Mouse (Mus musculus) MEL (cell line): ENCODE data around the gene Htr1a. TPM values are rescaled to one million over a fixed set of nuclear protein-coding genes. Genes with fewer than 3 reads are reported as not detected.

Experiments used
- DNase-seq: peaks from one replicate; pipeline ENCODE4 v3.0.0; 2011; ENCODE audit warnings: low read depth, low spot score
- H3K27ac ChIP-seq: 2 replicates; pipeline ENCODE4 v1.5.1; 2012; ENCODE audit warnings: low read depth, mild to moderate bottlenecking, control low read depth, low read length, moderate library complexity; ENCODE audit not compliant: control insufficient read depth
- H3K27me3 ChIP-seq, 2 experiments: fragments of 150-350 bp in 1 of 2; sonication (generic) in 1 of 2; 2 replicates each; pipeline ENCODE4 v1.6.1; 2012; ENCODE audit warnings: low read length in 2 of 2, mild to moderate bottlenecking in 2 of 2, improper control_type of control experiment in 1 of 2, moderate library complexity in 1 of 2; ENCODE audit not compliant: insufficient read depth in 2 of 2, control insufficient read depth in 1 of 2
- H3K36me3 ChIP-seq, 2 experiments: 2 replicates each; pipeline ENCODE4 v1.6.1; 2012 to 2014; ENCODE audit warnings: low read length in 2 of 2, improper control_type of control experiment in 1 of 2, inconsistent platforms in 1 of 2, mild to moderate bottlenecking in 1 of 2; ENCODE audit not compliant: insufficient read depth in 2 of 2, control insufficient read depth in 1 of 2
- H3K4me1 ChIP-seq, 2 experiments: fragments of 150-350 bp in 1 of 2; sonication (generic) in 1 of 2; 2 replicates each; pipeline ENCODE4 v1.6.1; 2012; ENCODE audit warnings: low read length in 2 of 2, improper control_type of control experiment in 1 of 2, mild to moderate bottlenecking in 1 of 2; ENCODE audit not compliant: insufficient read depth in 2 of 2, control insufficient read depth in 1 of 2
- H3K4me3 ChIP-seq, 2 experiments: fragments of 150-350 bp in 1 of 2; sonication (generic) in 1 of 2; 2 replicates each; pipeline ENCODE4 v1.5.1; 2012; ENCODE audit warnings: low read depth in 2 of 2, low read length in 2 of 2, mild to moderate bottlenecking in 2 of 2, moderate library complexity in 2 of 2, control low read depth in 1 of 2, improper control_type of control experiment in 1 of 2; ENCODE audit not compliant: control insufficient read depth in 1 of 2, insufficient read depth in 1 of 2
- H3K79me2 ChIP-seq: 2 replicates; pipeline ENCODE4 v1.6.1; 2012; ENCODE audit warnings: mild to moderate bottlenecking, low read length, moderate library complexity; ENCODE audit not compliant: control insufficient read depth, poor library complexity, insufficient read depth
- H3K9ac ChIP-seq: 2 replicates; pipeline ENCODE4 v1.6.1; 2012; ENCODE audit warnings: low read depth, mild to moderate bottlenecking, control low read depth, low read length, moderate library complexity; ENCODE audit not compliant: control insufficient read depth, poor library complexity, severe bottlenecking
- H3K9me3 ChIP-seq: fragments of 150-350 bp; sonication (generic); replicated peaks from 2 replicates; pipeline ENCODE4 v1.6.1; 2012; ENCODE audit warnings: mild to moderate bottlenecking, low read length, improper control_type of control experiment, moderate library complexity; ENCODE audit not compliant: insufficient read depth
- CHD1 ChIP-seq: IDR thresholded peaks from 2 replicates; pipeline ENCODE4 v1.6.1; 2012; ENCODE audit warnings: low read depth, mild to moderate bottlenecking, inconsistent platforms, low read length, improper control_type of control experiment
- CHD2 ChIP-seq: IDR thresholded peaks from 2 replicates; pipeline ENCODE4 v1.6.1; 2011; ENCODE audit warnings: low read length, improper control_type of control experiment
- CTCF ChIP-seq, 3 experiments: IDR thresholded peaks in 2 of 3; conservative IDR thresholded peaks in 1 of 3; 2 replicates each; pipeline ENCODE4 v1.5.1; 2011 to 2012; ENCODE audit warnings: low read length in 3 of 3, low read depth in 2 of 3, mild to moderate bottlenecking in 2 of 3, improper control_type of control experiment in 1 of 3, inconsistent platforms in 1 of 3, mixed read lengths in 1 of 3, moderate library complexity in 1 of 3; ENCODE audit not compliant: control insufficient read depth in 1 of 3, insufficient read depth in 1 of 3, poor library complexity in 1 of 3, severe bottlenecking in 1 of 3
- E2F4 ChIP-seq: IDR thresholded peaks from 2 replicates; pipeline ENCODE4 v1.6.1; 2011; ENCODE audit warnings: low read depth, low read length, improper control_type of control experiment, borderline replicate concordance
- ELF1 ChIP-seq: IDR thresholded peaks from 2 replicates; pipeline ENCODE4 v1.6.1; 2014; ENCODE audit warnings: low read depth, mild to moderate bottlenecking, inconsistent platforms, low read length, improper control_type of control experiment, moderate library complexity
- EP300 ChIP-seq, 2 experiments: IDR thresholded peaks; 2 replicates each; pipeline ENCODE4 v1.6.1; 2011; ENCODE audit warnings: improper control_type of control experiment in 2 of 2, low read length in 2 of 2, low read depth in 1 of 2, mild to moderate bottlenecking in 1 of 2
- ETS1 ChIP-seq: IDR thresholded peaks from 2 replicates; pipeline ENCODE4 v1.6.1; 2012; ENCODE audit warnings: low read depth, mild to moderate bottlenecking, inconsistent platforms, low read length, improper control_type of control experiment, moderate library complexity
- GABPA ChIP-seq: IDR thresholded peaks from 2 replicates; pipeline ENCODE4 v1.6.1; 2012; ENCODE audit warnings: low read depth, mild to moderate bottlenecking, inconsistent platforms, low read length, improper control_type of control experiment, moderate library complexity
- KAT2A ChIP-seq: conservative IDR thresholded peaks from 2 replicates; pipeline ENCODE4 v1.6.1; 2012; ENCODE audit warnings: low read depth, low read length, improper control_type of control experiment, inconsistent platforms
- MAX ChIP-seq: IDR thresholded peaks from 2 replicates; pipeline ENCODE4 v1.6.1; 2011; ENCODE audit warnings: low read length, improper control_type of control experiment
- MAZ ChIP-seq: IDR thresholded peaks from 2 replicates; pipeline ENCODE4 v1.6.1; 2012; ENCODE audit warnings: low read depth, mild to moderate bottlenecking, inconsistent platforms, low read length, improper control_type of control experiment
- MEF2A ChIP-seq: IDR thresholded peaks from 2 replicates; pipeline ENCODE4 v1.6.1; 2014; ENCODE audit warnings: low read depth, mild to moderate bottlenecking, inconsistent platforms, low read length, improper control_type of control experiment; ENCODE audit not compliant: poor library complexity, insufficient replicate concordance, severe bottlenecking; ENCODE audit errors: extremely low read depth
- MXI1 ChIP-seq: IDR thresholded peaks from 2 replicates; pipeline ENCODE4 v1.6.1; 2011; ENCODE audit warnings: mild to moderate bottlenecking, low read depth, low read length, improper control_type of control experiment
- MYB ChIP-seq: IDR thresholded peaks from 2 replicates; pipeline ENCODE4 v1.6.1; 2011; ENCODE audit warnings: mild to moderate bottlenecking, low read depth, low read length, improper control_type of control experiment
- MYC ChIP-seq: IDR thresholded peaks from 2 replicates; pipeline ENCODE4 v1.6.1; 2011; ENCODE audit warnings: low read depth, mild to moderate bottlenecking, low read length, improper control_type of control experiment, moderate library complexity
- NELFE ChIP-seq: IDR thresholded peaks from 2 replicates; pipeline ENCODE4 v1.6.1; 2011; ENCODE audit warnings: low read depth, low read length, improper control_type of control experiment
- POLR2A ChIP-seq, 2 experiments: IDR thresholded peaks; 2 replicates each; pipeline ENCODE4 v1.6.1; 2011 to 2012; ENCODE audit warnings: low read length in 2 of 2, mild to moderate bottlenecking in 2 of 2, control low read depth in 1 of 2, improper control_type of control experiment in 1 of 2, low read depth in 1 of 2, moderate library complexity in 1 of 2; ENCODE audit not compliant: control insufficient read depth in 1 of 2, insufficient read depth in 1 of 2, poor library complexity in 1 of 2
- POLR2AphosphoS2 ChIP-seq: IDR thresholded peaks from 2 replicates; pipeline ENCODE4 v1.6.1; 2011; ENCODE audit warnings: low read length, improper control_type of control experiment
- RAD21 ChIP-seq: IDR thresholded peaks from 2 replicates; pipeline ENCODE4 v1.6.1; 2011; ENCODE audit warnings: mild to moderate bottlenecking, low read depth, low read length, improper control_type of control experiment
- RCOR1 ChIP-seq: IDR thresholded peaks from 2 replicates; pipeline ENCODE4 v1.6.1; 2012; ENCODE audit warnings: low read depth, mild to moderate bottlenecking, inconsistent platforms, low read length, improper control_type of control experiment
- SIN3A ChIP-seq: IDR thresholded peaks from 2 replicates; pipeline ENCODE4 v1.6.1; 2012; ENCODE audit warnings: low read length, improper control_type of control experiment, inconsistent platforms
- SMC3 ChIP-seq: IDR thresholded peaks from 2 replicates; pipeline ENCODE4 v1.6.1; 2011; ENCODE audit warnings: low read depth, low read length, improper control_type of control experiment
- TAL1 ChIP-seq: IDR thresholded peaks from 2 replicates; pipeline ENCODE4 v1.6.1; 2012; ENCODE audit warnings: mild to moderate bottlenecking, inconsistent platforms, low read length, moderate library complexity, mixed read lengths
- TCF12 ChIP-seq: IDR thresholded peaks from 2 replicates; pipeline ENCODE4 v1.6.1; 2014; ENCODE audit warnings: low read depth, mild to moderate bottlenecking, inconsistent platforms, low read length, improper control_type of control experiment, moderate library complexity
- UBTF ChIP-seq: IDR thresholded peaks from 2 replicates; pipeline ENCODE4 v1.6.1; 2012; ENCODE audit warnings: low read depth, mild to moderate bottlenecking, inconsistent platforms, low read length, improper control_type of control experiment, moderate library complexity, borderline replicate concordance; ENCODE audit not compliant: insufficient read depth
- USF1 ChIP-seq: IDR thresholded peaks from 2 replicates; pipeline ENCODE4 v1.6.1; 2014; ENCODE audit warnings: low read depth, mild to moderate bottlenecking, inconsistent platforms, low read length, improper control_type of control experiment, moderate library complexity
- USF2 ChIP-seq, 2 experiments: IDR thresholded peaks; 2 replicates each; pipeline ENCODE4 v1.6.1; 2011 to 2012; ENCODE audit warnings: improper control_type of control experiment in 2 of 2, low read length in 2 of 2, borderline replicate concordance in 1 of 2, inconsistent platforms in 1 of 2, low read depth in 1 of 2, mild to moderate bottlenecking in 1 of 2; ENCODE audit not compliant: insufficient read depth in 1 of 2
- ZC3H11A ChIP-seq: IDR thresholded peaks from 2 replicates; pipeline ENCODE4 v1.6.1; 2012; ENCODE audit warnings: low read depth, mild to moderate bottlenecking, inconsistent platforms, low read length, improper control_type of control experiment
- ZMIZ1 ChIP-seq: IDR thresholded peaks from 2 replicates; pipeline ENCODE4 v1.6.1; 2012; ENCODE audit warnings: low read depth, mild to moderate bottlenecking, inconsistent platforms, low read length, improper control_type of control experiment, moderate library complexity
- polyA plus RNA-seq, 2 experiments: library from polyadenylated mRNA; stranded (reverse) in 1 of 2; unstranded in 1 of 2; fragments of >175 nt in 1 of 2; fragments of >200 nt in 1 of 2; gene quantifications; 2 replicates each; pipeline versions ENCODE4 v1.2.1 to v1.2.4; 2012; ENCODE audit warnings: low replicate concordance in 2 of 2, low read depth in 1 of 2; ENCODE audit not compliant: insufficient read length in 2 of 2, insufficient read depth in 1 of 2, missing spikeins in 1 of 2
- total RNA-seq: library from RNA; depleted of rRNA; stranded (reverse); fragments of 300-350 nt; gene quantifications from 2 replicates; pipeline ENCODE4 v1.2.3, GENCODE M21; 2012; rRNA removed

Htr1a gene
- total RNA-seq (not detected in 2 replicates), polyA plus RNA-seq (not detected)

DNA sequence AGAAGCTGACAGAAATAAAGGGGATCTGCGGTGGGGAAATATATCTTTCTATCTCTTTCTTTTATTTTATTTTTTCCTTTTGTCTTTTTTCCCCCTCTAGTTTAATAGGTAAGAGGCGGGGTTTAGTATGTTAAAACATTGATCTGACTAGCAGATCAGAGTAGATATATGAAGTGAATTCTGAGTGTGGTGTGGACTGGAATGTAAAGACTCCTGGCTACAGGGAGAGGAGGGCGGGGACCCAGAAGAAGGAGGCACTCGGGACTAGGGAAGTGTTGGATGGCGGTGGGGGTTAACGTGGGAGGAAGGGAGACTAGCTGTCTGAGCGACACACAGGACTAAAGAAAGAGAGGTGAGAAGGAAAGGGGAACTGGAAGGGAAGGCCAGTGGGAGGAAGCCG lies at the start of gene Htr1a:
TSS of gene Htr1a (plus strand) at position 301 of the 400 bp plus-strand sequence.
- no peak within 1 kb of the TSS for H3K9ac ChIP-seq
- TF ChIP-seq ETS1 (no peak), RAD21 (no peak), USF2 (IDR thresholded peaks at IDR 0.05; ENCODE audit: borderline replicate concordance in 1 of 2, insufficient read depth in 1 of 2, low read depth in 1 of 2, low read length in 2 of 2) (no peak), TCF12 (no peak), GABPA (no peak), POLR2AphosphoS2 (no peak), EP300 (IDR thresholded peaks at IDR 0.05; ENCODE audit: low read depth in 1 of 2, low read length in 2 of 2) (no peak), MEF2A (no peak), TAL1 (no peak), MXI1 (no peak), NELFE (no peak), MYB (no peak), CTCF (IDR thresholded peaks at IDR 0.05 in 2 of 3, conservative IDR thresholded peaks at IDR 0.05 in 1 of 3; ENCODE audit: control insufficient read depth in 1 of 3, insufficient read depth in 1 of 3, low read depth in 2 of 3, low read length in 3 of 3, poor library complexity in 1 of 3, severe bottlenecking in 1 of 3) (no peak), SMC3 (no peak), RCOR1 (no peak), MAX (no peak)
- H3K27ac ChIP-seq, result no peak within 1 kb of the TSS
- H3K79me2 ChIP-seq, result no peaks in the 10 kb centered on the region
- no peaks in the 10 kb centered on the region for H3K4me1 ChIP-seq
- no peak for DNase-seq
- H3K27me3 ChIP-seq, result no peaks in the 10 kb centered on the region
- no peaks in the 10 kb centered on the region for H3K36me3 ChIP-seq
- H3K9me3 ChIP-seq, result no peaks in the 10 kb centered on the region
- H3K4me3 ChIP-seq, result no peak within 1 kb of the TSS

DNA sequence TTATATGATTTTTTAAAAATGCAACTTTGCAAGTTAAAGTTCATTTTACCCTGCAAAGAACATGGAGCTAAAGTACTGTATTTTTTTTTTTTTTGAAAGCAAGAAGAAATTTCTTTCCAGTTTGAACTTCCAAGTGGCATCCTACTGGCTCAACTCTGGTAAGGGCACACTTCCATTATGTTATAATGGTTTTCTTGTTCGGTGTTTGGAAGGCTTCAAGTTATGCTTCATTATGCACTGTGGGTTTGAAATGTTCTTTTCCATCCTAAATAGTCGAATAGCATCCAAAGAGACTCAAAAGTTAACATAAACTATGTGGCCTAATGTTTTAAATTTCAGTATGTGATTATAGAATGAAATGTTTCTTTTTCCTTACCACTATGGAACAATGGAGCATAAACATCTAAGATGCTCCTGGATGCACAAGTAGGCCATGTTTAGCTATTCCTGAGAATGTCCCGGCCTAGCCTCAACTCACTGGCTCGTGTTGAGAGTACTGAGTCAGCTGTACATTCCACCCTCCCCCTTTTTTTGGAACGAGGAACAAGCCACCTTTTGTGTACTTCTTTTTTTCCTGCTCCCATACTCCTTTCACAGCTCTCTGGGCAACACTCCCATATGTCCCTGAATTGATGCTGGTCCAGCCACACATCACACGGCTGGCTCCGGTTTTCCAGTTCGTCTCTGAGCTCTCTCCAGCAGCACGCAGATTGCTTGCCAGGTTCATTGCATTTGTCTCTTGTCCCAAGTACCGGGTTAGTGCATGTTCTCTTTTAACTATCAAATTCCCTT lies 31.7 kb upstream of the Htr1a start:
- no peak for DNase-seq
- H3K36me3 ChIP-seq, result no peaks in the 10 kb centered on the region
- no peaks in the 10 kb centered on the region for H3K79me2 ChIP-seq
- TF ChIP-seq MYB (no peak), MYC (no peak), TCF12 (no peak), ZMIZ1 (no peak), CTCF (IDR thresholded peaks at IDR 0.05 in 2 of 3, conservative IDR thresholded peaks at IDR 0.05 in 1 of 3; ENCODE audit: control insufficient read depth in 1 of 3, insufficient read depth in 1 of 3, low read depth in 2 of 3, low read length in 3 of 3, poor library complexity in 1 of 3, severe bottlenecking in 1 of 3) (no peak), NELFE (no peak), SIN3A (no peak), USF1 (no peak), TAL1 (no peak), ZC3H11A (no peak), SMC3 (no peak), ETS1 (no peak), UBTF (no peak), CHD1 (no peak), KAT2A (no peak), E2F4 (no peak), MAZ (no peak), ELF1 (no peak), CHD2 (no peak), POLR2A (IDR thresholded peaks at IDR 0.05; ENCODE audit: control insufficient read depth in 1 of 2, insufficient read depth in 1 of 2, low read depth in 1 of 2, low read length in 2 of 2, poor library complexity in 1 of 2) (no peak)
- no peak overlapping the region for H3K4me3 ChIP-seq
- H3K9me3 ChIP-seq, result no peaks in the 10 kb centered on the region
- H3K27ac ChIP-seq, result no peak overlapping the region
- H3K9ac ChIP-seq, result no peak overlapping the region
- H3K27me3 ChIP-seq, result peaks cover 0 to 2% of the 10 kb centered on the region in 2 experiments; a peak in 1 of 4 replicates
- H3K4me1 ChIP-seq, result no peaks in the 10 kb centered on the region
